Mouse (Mus musculus) forebrain, embryonic 11.5 days (tissue): Measurements from ENCODE around the gene Phactr1. TPM values are rescaled to one million over a fixed set of nuclear protein-coding genes. Genes with fewer than 3 reads are reported as not detected.

ENCODE experiments used
- ATAC-seq: fragments of 200-750 bp; cut with Nextera tagmentation; replicated peaks from 2 replicates; pipeline ENCODE4 v1.8.0; 2017; ENCODE audit warnings: moderate TSS enrichment; ENCODE audit not compliant: low FRiP score
- DNase-seq: peaks from one replicate; pipeline ENCODE4 v3.0.0-alpha.2; 2017; ENCODE audit warnings: low spot score
- H3K27ac ChIP-seq: fragments of 300-500 bp; sonication (generic); 2 replicates; pipeline ENCODE4 v1.5.1; 2014; ENCODE audit warnings: low read depth, low read length
- H3K27me3 ChIP-seq: fragments of 300-500 bp; sonication (generic); 2 replicates; pipeline ENCODE4 v1.6.1; 2014; ENCODE audit warnings: mild to moderate bottlenecking, low read length, mixed read lengths; ENCODE audit not compliant: control insufficient read depth, insufficient read depth
- H3K36me3 ChIP-seq: fragments of 300-500 bp; sonication (generic); 2 replicates; pipeline ENCODE4 v1.6.1; 2014; ENCODE audit warnings: mild to moderate bottlenecking, low read length, moderate library complexity, mixed read lengths; ENCODE audit not compliant: control insufficient read depth, insufficient read depth
- H3K4me1 ChIP-seq: fragments of 300-500 bp; sonication (generic); replicated peaks from 2 replicates; pipeline ENCODE4 v1.6.1; 2014; ENCODE audit warnings: low read length, mixed read lengths; ENCODE audit not compliant: control insufficient read depth, insufficient read depth
- H3K4me2 ChIP-seq: fragments of 300-500 bp; sonication (generic); 2 replicates; pipeline ENCODE4 v1.6.1; 2014; ENCODE audit warnings: low read depth, mild to moderate bottlenecking, low read length, moderate library complexity, mixed read lengths; ENCODE audit not compliant: severe bottlenecking
- H3K4me3 ChIP-seq: fragments of 300-500 bp; sonication (generic); 2 replicates; pipeline ENCODE4 v1.5.1; 2014; ENCODE audit warnings: low read depth, low read length
- H3K9ac ChIP-seq: fragments of 300-500 bp; sonication (generic); 2 replicates; pipeline ENCODE4 v1.6.1; 2014; ENCODE audit warnings: low read length
- H3K9me3 ChIP-seq: fragments of 300-500 bp; sonication (generic); 2 replicates; pipeline ENCODE4 v1.6.1; 2016; ENCODE audit warnings: low read length, mixed read lengths; ENCODE audit not compliant: control insufficient read depth
- WGBS: fragments of 180-500 bp; shearing (Covaris S2); extraction: QIAGEN DNeasy Blood & Tissue Kit; methylation state at CpG from one replicate; pipeline ENCODE4 v1.1.7; 2014; 5-methylcytosine and 5-hydroxymethylcytosine counted together
- polyA plus RNA-seq: library from polyadenylated mRNA; unstranded; fragments of >200 nt; fragmentation: Nextera tagmentation; extraction: Ambion mirVana; gene quantifications from 2 replicates; pipeline ENCODE4 v1.2.1, GENCODE M21; 2014

The Phactr1 gene
- polyA plus RNA-seq, 1 experiment from 2014 or later = 12.4 TPM

- ATAC-seq (no peak), DNase-seq (no peak)
- Histone ChIP-seq H3K4me1 (no peaks in the 10 kb centered on the region), H3K9ac (no peak overlapping the region), H3K36me3 (no peaks in the 10 kb centered on the region), H3K27ac (no peak overlapping the region), H3K27me3 (no peaks in the 10 kb centered on the region), H3K9me3 (no peaks in the 10 kb centered on the region), H3K4me2 (no peak overlapping the region), H3K4me3 (no peak overlapping the region)
- 81% methylated on average over 5 of the region's 5 CpGs for WGBS
Observed at GRCm38 (mm10) chr13:43008466-43008865, 328.0 kb downstream of the Phactr1 start.

DNA sequence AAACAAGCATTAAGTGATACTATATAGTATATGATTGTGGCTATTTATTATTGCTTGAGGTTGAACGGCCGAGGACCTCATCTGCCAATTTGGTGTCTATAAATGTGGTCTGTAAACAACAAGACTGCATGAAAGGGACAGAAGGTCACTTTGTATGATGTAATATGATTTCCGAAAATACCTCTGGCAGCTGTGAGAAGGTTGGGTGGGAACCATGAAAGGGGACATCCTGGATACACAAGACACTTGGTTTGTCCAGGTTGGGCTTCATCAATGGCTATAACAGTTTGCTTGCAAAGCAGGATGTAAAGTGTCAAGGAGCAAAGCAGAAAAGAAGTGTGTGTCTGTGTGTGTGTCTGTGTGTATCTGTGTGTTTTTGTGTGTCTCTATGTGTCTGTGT, 329.2 kb downstream of the Phactr1 start:
- Histone ChIP-seq H3K9me3 (no peaks in the 10 kb centered on the region), H3K4me2 (no peak overlapping the region), H3K4me3 (no peak overlapping the region), H3K9ac (no peak overlapping the region), H3K27me3 (no peaks in the 10 kb centered on the region), H3K36me3 (no peaks in the 10 kb centered on the region), H3K4me1 (no peaks in the 10 kb centered on the region), H3K27ac (no peak overlapping the region)
- DNase-seq (no peak), ATAC-seq (no peak)
- 95% methylated on average over 3 of the region's 3 CpGs for WGBS

DNA sequence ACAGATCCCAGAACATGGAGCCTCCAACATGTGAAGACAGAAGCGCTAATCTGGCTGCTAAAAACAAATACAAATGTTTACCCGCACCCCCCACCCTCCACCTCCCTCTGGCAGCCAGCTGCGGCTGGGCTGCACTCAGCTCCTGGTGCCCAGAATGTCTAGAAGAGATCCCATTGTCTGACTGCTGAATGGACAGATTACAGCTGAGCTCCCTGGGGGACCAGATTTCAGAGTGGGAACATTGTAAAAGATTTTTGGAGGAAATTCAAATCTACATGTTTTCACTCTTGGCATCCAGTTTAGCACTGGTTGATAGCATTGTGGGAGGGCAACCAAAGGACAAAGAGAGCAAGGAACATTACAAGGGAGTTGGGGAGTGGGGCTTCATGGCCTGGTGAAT, 331.1 kb downstream of the Phactr1 start:
- Histone ChIP-seq H3K36me3 (no peaks in the 10 kb centered on the region), H3K27me3 (no peaks in the 10 kb centered on the region), H3K9me3 (no peaks in the 10 kb centered on the region), H3K4me2 (no peak overlapping the region), H3K4me3 (no peak overlapping the region), H3K4me1 (no peaks in the 10 kb centered on the region), H3K9ac (no peak overlapping the region), H3K27ac (no peak overlapping the region)
- ATAC-seq (no peak), DNase-seq (no peak)
- 57% methylated on average over 3 of the region's 3 CpGs for WGBS

- Histone ChIP-seq H3K27me3 (no peaks in the 10 kb centered on the region), H3K4me1 (no peaks in the 10 kb centered on the region), H3K4me3 (no peak overlapping the region), H3K4me2 (no peak overlapping the region), H3K36me3 (no peaks in the 10 kb centered on the region), H3K9ac (no peak overlapping the region), H3K9me3 (no peaks in the 10 kb centered on the region), H3K27ac (no peak overlapping the region)
- ATAC-seq (no peak), DNase-seq (no peak)
- 58% methylated on average over 4 of the region's 4 CpGs for whole genome bisulfite sequencing
Observed at GRCm38 (mm10) chr13:43013984-43014383, 333.6 kb downstream of the Phactr1 start.

DNA sequence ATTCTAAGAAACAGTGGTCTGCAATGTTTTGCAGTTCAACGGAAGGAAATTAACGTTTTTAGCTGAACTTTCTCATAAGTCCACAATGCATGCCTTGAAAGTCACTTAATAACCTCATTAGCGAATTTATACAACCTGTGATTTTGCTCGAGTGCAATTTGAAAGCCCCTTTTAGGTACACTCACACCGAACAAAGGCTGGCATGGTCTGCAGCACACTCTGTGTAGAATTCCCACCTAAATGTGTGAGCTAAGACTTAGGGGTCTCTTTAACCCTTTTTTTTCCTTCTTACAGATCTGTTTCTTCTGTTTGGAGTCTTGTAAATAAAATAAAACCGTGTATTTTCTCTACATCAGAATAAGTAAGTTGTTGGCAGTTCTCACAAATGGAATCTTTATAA, 335.3 kb downstream of the Phactr1 start:
- 40% methylated on average over 6 of the region's 6 CpGs for WGBS
- Histone ChIP-seq H3K9ac (no peak overlapping the region), H3K27me3 (no peaks in the 10 kb centered on the region), H3K4me2 (no peak overlapping the region), H3K27ac (no peak overlapping the region), H3K36me3 (no peaks in the 10 kb centered on the region), H3K4me3 (no peak overlapping the region), H3K4me1 (no peaks in the 10 kb centered on the region), H3K9me3 (no peaks in the 10 kb centered on the region)
- ATAC-seq (no peak), DNase-seq (no peak)

- 65% methylated on average over 5 of the region's 5 CpGs for WGBS
- Histone ChIP-seq H3K4me3 (no peak overlapping the region), H3K4me1 (no peaks in the 10 kb centered on the region), H3K4me2 (no peak overlapping the region), H3K36me3 (no peaks in the 10 kb centered on the region), H3K27me3 (no peaks in the 10 kb centered on the region), H3K9me3 (no peaks in the 10 kb centered on the region), H3K27ac (no peak overlapping the region), H3K9ac (no peak overlapping the region)
- DNase-seq (no peak), ATAC-seq (no peak)
Observed at GRCm38 (mm10) chr13:43018863-43019262, 338.4 kb downstream of the Phactr1 start.

DNA sequence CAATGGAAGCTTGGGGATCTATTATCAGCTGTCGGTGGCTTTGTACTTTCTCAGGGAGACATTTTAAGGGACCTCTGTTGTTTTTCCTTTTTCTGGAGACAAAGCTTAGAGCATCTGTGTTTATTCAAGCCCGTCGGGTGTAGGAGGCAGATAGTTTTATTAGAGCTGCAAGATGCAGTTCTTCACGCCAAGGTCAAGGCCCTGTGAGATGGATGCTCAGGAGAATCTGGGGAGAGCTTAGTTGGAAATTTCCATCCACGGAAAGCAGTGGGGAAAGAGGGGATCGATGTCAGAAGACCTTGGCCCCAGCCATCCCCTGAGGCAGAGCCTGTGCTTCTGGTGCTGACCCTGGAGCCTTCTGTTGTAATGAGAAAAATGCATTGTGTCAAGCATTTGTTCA, 340.6 kb downstream of the Phactr1 start:
- Histone ChIP-seq H3K36me3 (no peaks in the 10 kb centered on the region), H3K4me1 (no peaks in the 10 kb centered on the region), H3K4me2 (no peak overlapping the region), H3K27me3 (no peaks in the 10 kb centered on the region), H3K9me3 (no peaks in the 10 kb centered on the region), H3K9ac (no peak overlapping the region), H3K4me3 (no peak overlapping the region), H3K27ac (no peak overlapping the region)
- ATAC-seq (no peak), DNase-seq (no peak)
- 88% methylated on average over 6 of the region's 6 CpGs for WGBS

DNA sequence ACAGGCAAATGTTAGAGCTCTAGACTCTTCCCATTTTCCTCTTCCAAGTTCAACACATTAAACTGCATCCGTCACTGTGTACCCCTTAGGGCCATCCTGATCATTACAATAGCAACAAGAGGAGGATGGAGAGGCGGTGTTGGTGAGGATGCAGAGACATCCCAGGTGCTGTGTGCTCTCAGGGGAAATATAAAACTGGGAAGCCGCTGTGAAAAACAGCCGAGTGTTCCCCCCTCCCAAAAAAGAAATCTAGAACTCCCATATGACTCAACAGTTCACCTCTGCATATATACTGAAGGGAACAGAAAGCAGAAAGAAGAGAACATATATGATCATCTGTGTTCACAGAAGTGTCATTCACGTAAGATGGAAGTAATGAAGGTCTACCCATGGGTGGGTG, 342.6 kb downstream of the Phactr1 start:
- Histone ChIP-seq H3K9me3 (no peaks in the 10 kb centered on the region), H3K27ac (no peak overlapping the region), H3K36me3 (no peaks in the 10 kb centered on the region), H3K4me2 (no peak overlapping the region), H3K4me1 (no peaks in the 10 kb centered on the region), H3K27me3 (no peaks in the 10 kb centered on the region), H3K9ac (no peak overlapping the region), H3K4me3 (no peak overlapping the region)
- ATAC-seq = no peak
- DNase-seq = no peak
- 90% methylated on average over 5 of the region's 5 CpGs for WGBS

DNA sequence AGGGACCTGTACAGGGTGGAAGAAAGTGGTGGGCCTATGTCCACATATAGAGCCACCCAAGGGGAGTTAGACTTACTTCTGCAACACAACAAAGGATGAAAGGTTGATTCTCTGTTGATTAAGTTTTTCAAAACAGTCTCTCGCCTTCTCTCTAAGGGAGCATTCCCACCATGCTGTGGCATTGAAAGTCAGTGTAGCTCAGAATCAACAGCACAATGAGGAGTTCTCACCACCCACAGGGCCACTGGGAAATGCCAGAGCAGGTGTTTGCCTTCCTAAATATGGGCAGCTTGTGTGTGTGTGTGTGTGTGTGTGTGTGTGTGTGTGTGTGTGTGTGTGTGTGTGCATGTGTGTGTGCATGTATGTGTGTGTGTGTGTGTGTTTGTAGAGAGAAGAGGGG, 347.1 kb downstream of the Phactr1 start:
- Histone ChIP-seq H3K9ac (no peak overlapping the region), H3K4me3 (no peak overlapping the region), H3K9me3 (no peaks in the 10 kb centered on the region), H3K4me1 (no peaks in the 10 kb centered on the region), H3K27me3 (peaks cover 2% of the 10 kb centered on the region; the same call in 1 of the 2 replicates), H3K36me3 (no peaks in the 10 kb centered on the region), H3K27ac (no peak overlapping the region), H3K4me2 (no peak overlapping the region)
- ATAC-seq = no peak
- DNase-seq = peak; percentile 55
- 26% methylated on average over 1 of the region's 1 CpGs for WGBS
